ENCODE assay signal across 18 mouse cellular contexts in the genomic region with DNA sequence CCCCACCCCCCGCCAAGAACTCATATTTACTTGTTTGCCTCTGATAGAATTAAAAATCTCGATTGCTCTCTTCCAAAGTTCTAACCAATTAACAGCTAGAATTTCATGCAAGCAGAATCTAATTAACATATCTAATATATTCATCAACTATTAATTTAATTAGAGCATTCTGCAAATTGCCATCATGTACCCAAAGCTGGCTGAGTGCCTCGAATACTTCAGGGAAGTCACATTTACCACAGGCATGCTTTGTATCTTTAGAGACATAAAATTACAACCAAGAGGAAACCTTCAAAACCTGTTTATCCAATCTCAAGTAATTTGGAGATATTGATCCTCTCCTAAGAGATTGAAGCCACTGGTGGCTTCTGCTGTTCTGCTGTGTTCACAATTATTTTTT.
"Had no signal": no experiment of that assay in that cellular context is flagged by ENCODE, and none has a peak within 500 bp of the region (broad histone marks: within the 10 kb centered on the region; RNA-seq: fewer than 3 reads in every experiment).

No protein-coding gene starts in this region.

- H3K27ac ChIP-seq: kidney, embryonic 15.5 days; left cerebral cortex, adult 2 months; liver, embryonic 13.5 days; midbrain, embryonic 12.5 days; neural tube, embryonic 12.5 days; neural tube, embryonic 15.5 days; stomach, embryonic 15.5 days had no signal

- H3K9me3 ChIP-seq: kidney, embryonic 15.5 days; liver, embryonic 13.5 days; midbrain, embryonic 12.5 days; neural tube, embryonic 12.5 days; neural tube, embryonic 15.5 days; stomach, embryonic 15.5 days had no signal

- H3K27me3 ChIP-seq: kidney, embryonic 15.5 days; liver, embryonic 13.5 days; midbrain, embryonic 12.5 days; neural tube, embryonic 12.5 days; neural tube, embryonic 15.5 days; stomach, embryonic 15.5 days had no signal

- H3K4me3 ChIP-seq: kidney, embryonic 15.5 days; left cerebral cortex, adult 2 months; liver, embryonic 13.5 days; midbrain, embryonic 12.5 days; neural tube, embryonic 12.5 days; neural tube, embryonic 15.5 days; stomach, embryonic 15.5 days had no signal

- DNase-seq: kidney, adult 11 months; kidney, adult 8-10 months; kidney, postnatal 10 days; kidney, postnatal 36 days; layer of hippocampus, postnatal 36 days; liver, embryonic 13.5 days; lung, adult 2 months; lung, postnatal 14 days; lung, postnatal 4 days; spleen, adult 18-20 months; thymus, postnatal 14 days; thymus, postnatal 4 days had no signal

- H3K4me1 ChIP-seq: kidney, embryonic 15.5 days; liver, embryonic 13.5 days; midbrain, embryonic 12.5 days; neural tube, embryonic 12.5 days; neural tube, embryonic 15.5 days; stomach, embryonic 15.5 days had no signal

- H3K36me3 ChIP-seq: kidney, embryonic 15.5 days; liver, embryonic 13.5 days; midbrain, embryonic 12.5 days; neural tube, embryonic 12.5 days; neural tube, embryonic 15.5 days; stomach, embryonic 15.5 days had no signal

- H3K9ac ChIP-seq: kidney, embryonic 15.5 days; liver, embryonic 13.5 days; midbrain, embryonic 12.5 days; neural tube, embryonic 12.5 days; neural tube, embryonic 15.5 days; stomach, embryonic 15.5 days had no signal

- H3K4me2 ChIP-seq: kidney, embryonic 15.5 days; liver, embryonic 13.5 days; midbrain, embryonic 12.5 days; neural tube, embryonic 12.5 days; neural tube, embryonic 15.5 days; stomach, embryonic 15.5 days had no signal
